Mouse (Mus musculus) heart, embryonic 12.5 days (tissue): Measurements from ENCODE around the gene Usmg5. TPM values are rescaled to one million over a fixed set of nuclear protein-coding genes. Genes with fewer than 3 reads are reported as not detected.

Experiments used
- polyA plus RNA-seq: library from polyadenylated mRNA; unstranded; fragments of >200 nt; fragmentation: Nextera tagmentation; extraction: Ambion mirVana; gene quantifications from 2 replicates; pipeline ENCODE4 v1.2.1, GENCODE M21; 2016

Usmg5 gene
- polyA plus RNA-seq, 1 experiment from 2014 or later, result 2,546 TPM

Other genes with a start within 250 kb of the Usmg5 start
- gene Ina, start 75.9 kb downstream of the Usmg5 start, polyA plus RNA-seq, result 0.24 and 0.86 TPM in 2 replicates
- gene Nt5c2, start 75.5 kb downstream of the Usmg5 start, polyA plus RNA-seq, result 108 and 111 TPM in 2 replicates
- 12.9 and 14.5 TPM in 2 replicates for gene Pcgf6, start 39.7 kb downstream of the Usmg5 start, polyA plus RNA-seq
- gene Taf5, start 22.9 kb downstream of the Usmg5 start, polyA plus RNA-seq, result 7.1 and 7.5 TPM in 2 replicates
- 7.4 and 7.9 TPM in 2 replicates for gene Pdcd11, start 121 bp upstream of the Usmg5 start, polyA plus RNA-seq
- 5.8 and 6.1 TPM in 2 replicates for gene Calhm2, start 47.6 kb upstream of the Usmg5 start, polyA plus RNA-seq
- gene Calhm1, start 53.6 kb upstream of the Usmg5 start, polyA plus RNA-seq, result not detected in 2 replicates
- not detected in 2 replicates for gene Calhm3, start 67.1 kb upstream of the Usmg5 start, polyA plus RNA-seq
- gene Neurl1a, start 88.2 kb upstream of the Usmg5 start, polyA plus RNA-seq, result 2.3 and 2.8 TPM in 2 replicates